Mouse (Mus musculus): ENCODE measurements around the gene 1600002K03Rik.

1600002K03Rik gene

DNA sequence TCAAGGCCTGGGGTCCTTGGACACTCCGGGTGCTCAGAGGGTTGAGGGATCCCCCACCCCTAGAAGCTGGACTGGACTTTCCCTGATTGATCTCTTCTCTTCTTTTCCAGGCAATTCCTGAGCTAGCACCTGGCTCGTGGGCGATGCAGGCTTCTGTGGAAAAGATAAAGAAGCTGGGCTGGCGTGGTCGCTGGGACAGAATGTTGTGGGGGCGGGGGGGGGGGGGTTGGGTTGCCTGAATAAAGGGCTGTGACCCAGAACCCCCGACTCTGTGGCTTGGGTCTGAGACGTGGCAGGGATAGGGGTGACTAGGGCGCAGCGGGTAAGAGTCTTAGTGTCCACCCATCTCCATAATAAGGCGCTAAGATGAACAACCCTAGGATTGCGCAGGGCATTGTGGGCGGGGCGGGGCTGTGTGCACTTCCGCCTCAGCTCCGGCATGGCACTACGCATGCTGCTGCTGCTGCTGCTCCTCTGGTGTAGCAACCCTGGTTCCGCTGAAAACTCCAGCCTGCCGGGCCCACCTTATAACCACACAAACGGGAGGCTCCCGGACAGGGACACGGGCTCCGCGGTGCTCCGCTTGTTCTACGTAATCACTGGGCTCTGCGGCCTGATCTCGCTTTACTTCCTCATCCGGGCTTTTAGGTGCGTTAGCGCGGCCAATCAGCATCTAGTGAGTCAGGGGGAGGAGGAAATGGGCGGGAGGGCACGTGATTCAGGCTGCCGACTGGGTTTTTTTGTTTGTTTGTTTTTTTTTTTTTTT lies at the start of gene 1600002K03Rik:
1600002K03Rik (plus strand) TSS at position 418 of the 766 bp plus-strand sequence.
- DNase-seq (ENCODE audit: low read depth), result peak; percentile 95

GRCm38 (mm10) chr10:80123932-80124562 lies 48.7 kb upstream of the 1600002K03Rik start:
- no peak for DNase-seq (ENCODE audit: low read depth)

- no peak for DNase-seq (ENCODE audit: low read depth)
These were observed 44.8 kb upstream of the 1600002K03Rik start for GRCm38 (mm10) chr10:80127920-80128319.

DNA sequence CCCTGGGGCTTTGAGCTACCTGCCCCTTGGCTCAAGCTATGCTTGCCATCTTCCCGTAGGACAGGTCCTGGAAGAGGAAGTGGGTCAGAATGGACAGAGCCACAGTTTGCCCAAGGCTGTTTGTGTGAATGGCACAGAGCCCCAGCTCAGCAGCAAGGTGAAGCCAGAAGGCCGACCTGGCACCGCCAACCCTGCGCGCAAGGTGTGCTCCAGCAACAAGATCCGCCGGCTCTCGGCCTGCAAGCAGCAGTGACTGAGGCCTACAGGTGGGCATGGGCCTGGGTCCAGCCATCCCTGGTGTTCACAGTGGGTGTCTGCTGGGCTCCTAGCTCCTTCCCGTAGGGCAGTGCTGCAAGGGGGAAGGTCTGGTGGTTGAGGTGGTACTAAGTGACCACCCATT lies 42.9 kb upstream of the 1600002K03Rik start:
- DNase-seq (ENCODE audit: low read depth), result no peak

DNA sequence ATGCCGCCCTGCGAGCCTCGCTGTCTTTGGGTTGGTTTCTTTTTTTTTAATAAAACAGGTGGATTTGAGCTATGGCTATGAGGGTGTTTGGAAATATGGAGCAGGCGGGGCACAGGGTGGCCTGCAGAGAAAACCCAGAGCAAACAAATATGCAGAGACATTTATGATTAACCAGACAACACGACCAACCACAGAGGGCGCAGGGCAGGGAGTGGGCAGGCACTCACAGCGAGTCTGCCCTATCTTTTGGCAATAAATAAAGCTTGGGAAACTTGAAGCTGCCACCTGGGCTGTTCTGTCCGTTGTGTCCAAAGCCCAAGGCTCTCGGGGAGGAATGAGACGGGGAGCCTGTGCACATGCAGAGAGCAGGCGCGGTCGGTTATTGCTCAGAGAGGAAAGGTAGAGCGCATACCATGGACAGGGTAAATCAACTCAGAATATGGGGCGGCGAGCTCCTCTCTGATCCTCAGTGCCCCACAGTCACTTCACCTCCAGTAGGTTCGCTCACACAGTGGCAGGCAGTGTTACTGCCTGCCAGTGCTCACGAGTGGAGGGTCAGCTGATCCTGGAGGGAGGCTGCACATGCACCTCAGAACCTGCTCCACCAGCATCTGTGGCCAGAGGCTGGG lies 42.2 kb upstream of the 1600002K03Rik start:
- DNase-seq (ENCODE audit: low read depth), result no peak

- DNase-seq (ENCODE audit: low read depth), result no peak
These were observed 41.3 kb upstream of the 1600002K03Rik start for GRCm38 (mm10) chr10:80131316-80131951.

GRCm38 (mm10) chr10:80131952-80132350 lies 40.8 kb upstream of the 1600002K03Rik start:
- DNase-seq (ENCODE audit: low read depth), result no peak

GRCm38 (mm10) chr10:80133226-80133849 lies 39.4 kb upstream of the 1600002K03Rik start:
- DNase-seq (ENCODE audit: low read depth), result no peak

- no peak for DNase-seq (ENCODE audit: low read depth)
These were observed 38.3 kb upstream of the 1600002K03Rik start for GRCm38 (mm10) chr10:80134421-80134820.

DNA sequence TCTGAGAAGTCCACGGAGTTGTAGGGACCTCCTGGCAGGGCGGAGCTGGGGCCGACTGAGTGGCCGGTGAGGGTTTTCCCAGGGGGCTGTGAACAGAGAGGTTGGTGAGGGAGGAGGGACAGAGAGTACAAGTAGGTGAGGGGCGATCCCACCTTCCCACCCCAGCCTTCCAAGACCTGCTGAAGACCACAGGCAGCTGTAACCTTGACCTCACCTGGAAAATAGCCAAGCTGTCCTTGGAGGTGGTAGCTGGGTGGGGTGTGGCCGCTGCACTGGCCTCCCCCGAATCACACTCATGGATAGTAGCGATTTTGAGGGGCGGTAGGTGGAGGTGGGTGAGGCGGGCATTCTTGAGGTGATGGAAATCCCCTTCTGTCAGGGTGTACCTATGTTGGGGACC lies 37.6 kb upstream of the 1600002K03Rik start:
- DNase-seq (ENCODE audit: low read depth), result no peak

GRCm38 (mm10) chr10:80135641-80136040 lies 37.1 kb upstream of the 1600002K03Rik start:
- DNase-seq (ENCODE audit: low read depth), result no peak

DNA sequence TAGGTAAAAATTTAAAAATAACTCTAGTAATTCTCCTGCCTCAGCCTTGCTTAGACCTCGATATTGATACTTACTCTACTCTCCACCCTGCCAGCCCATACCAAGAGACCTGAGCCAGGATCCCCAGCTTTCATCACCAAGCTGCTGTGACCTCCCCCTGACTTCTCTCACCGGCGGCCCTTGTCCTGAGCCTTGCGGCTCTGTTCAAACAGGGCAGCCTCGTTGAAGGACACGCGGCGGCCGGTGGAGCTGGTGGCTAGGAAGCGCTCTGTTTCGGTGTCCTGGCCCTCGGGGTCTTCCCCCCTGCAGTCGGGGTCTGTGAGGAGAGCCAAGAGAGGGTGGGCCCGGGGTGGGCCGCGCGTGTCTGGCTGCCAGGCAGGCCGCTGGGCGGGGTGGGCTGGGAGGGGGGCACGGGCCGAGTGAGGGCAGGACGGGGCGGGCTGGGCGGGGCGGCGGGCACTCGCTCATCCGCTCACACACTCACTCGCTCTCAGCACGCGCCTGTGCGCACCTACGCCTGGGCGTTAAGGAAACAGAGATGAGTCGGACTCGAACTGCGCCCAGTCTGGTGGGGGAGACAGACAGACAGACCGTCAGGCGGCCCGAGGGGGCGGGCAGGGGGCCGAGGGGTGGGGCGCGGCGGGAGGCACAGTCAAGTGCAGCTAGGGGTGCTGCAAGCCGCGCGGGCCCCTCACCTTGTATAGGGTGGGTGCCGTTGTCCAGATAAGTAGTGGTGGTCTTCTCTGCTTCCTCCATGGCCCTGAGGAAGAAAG lies 36.4 kb upstream of the 1600002K03Rik start:
- DNase-seq (ENCODE audit: low read depth), result no peak

DNA sequence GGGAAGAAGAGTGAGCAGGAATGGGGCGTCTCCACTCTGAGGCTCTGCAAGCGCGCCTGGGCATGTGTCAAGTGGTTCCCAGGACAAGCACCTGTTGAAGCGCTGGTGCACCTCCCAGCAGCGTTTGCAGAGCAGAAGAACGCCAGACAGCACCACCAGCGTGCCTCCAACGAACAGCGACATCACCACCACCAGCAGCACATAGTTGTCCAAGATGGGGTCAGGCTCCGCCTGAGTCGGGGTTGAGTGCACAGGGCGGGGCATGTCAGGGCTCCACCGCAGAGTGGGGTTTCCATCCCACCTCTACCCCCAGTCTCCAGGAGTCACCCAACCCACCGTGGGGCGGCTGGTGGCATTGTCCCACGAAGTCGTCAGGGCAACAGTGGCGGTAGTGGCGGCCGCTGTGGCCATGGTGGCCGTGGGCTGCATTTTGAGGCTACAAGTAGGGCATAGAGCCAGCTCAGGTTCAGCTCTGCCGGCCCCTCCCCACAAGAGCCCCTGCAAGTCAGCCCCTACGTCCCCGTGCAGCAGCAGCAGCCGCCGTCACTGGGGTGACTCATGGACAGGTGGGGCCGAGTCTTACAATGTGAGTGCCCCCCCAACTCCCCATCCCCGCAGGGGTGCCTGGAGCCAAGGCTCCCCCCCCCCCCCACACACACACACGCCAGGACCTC lies 35.7 kb upstream of the 1600002K03Rik start:
- no peak for DNase-seq (ENCODE audit: low read depth)

DNA sequence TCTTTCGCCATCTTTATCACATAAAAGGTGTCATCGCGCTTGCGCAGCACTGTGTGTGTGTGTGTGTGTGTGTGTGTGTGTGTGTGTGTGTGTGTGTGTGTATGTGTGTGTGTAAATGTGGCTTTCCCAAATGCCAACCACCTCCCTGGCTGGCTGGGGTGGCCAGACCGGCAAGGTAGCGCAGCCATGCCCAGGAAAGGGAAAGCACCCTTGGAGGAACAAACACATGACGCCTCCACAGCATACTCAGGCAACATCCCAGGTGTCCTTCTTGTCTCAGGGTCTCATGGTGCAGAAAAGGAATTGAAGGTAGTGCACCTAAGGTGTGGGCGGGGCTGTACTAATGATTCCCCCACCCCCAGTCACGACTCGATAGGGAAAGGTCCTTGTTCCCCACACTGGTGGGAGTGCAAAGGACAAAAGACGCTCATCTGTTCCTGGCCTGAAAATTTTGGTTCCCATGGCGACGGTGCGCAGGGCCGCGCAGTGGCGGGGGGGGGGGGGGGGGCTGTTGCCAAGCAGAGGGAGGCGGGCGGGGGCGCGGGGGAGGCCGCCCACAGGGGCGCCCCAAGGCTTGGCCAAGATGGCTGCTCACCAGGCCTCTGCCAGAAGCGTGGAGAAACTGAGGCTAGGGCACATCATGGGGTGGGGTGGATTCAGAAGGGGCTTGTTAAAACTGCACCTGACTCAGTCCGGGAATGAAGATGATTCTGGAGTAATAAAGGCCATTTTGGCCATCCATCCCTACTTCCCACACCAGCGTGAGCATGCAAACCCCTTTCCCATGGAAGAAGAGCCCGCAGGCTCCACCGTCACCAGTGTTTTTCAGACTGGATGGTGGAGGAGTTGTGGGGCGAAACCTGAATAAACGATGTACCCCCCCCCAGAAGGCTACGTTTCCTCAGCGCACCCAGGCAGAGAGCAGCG lies 34.9 kb upstream of the 1600002K03Rik start:
- DNase-seq (ENCODE audit: low read depth), result no peak

GRCm38 (mm10) chr10:80138553-80139438 lies 33.9 kb upstream of the 1600002K03Rik start, which contains the start of gene Atp5d:
TSS of gene Atp5d (plus strand) at chr10:80138632.
- DNase-seq (ENCODE audit: low read depth), result no peak

DNA sequence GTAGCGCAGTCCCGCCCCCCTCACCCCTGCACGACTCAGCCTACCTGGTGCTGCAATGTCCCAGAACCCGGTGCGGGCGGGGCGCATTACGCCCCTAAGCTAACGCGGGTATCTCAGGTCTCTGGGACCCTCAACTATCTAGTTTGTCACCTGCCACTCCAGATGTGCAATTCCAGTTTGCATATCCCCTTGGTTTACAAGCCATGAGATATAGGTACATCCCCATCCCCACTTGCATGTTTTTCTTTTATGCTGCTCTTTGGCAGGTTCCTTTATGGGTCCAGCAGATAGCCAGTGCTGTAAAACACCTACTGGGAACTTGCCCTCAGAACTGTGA lies 33.3 kb upstream of the 1600002K03Rik start:
- no peak for DNase-seq (ENCODE audit: low read depth)

DNA sequence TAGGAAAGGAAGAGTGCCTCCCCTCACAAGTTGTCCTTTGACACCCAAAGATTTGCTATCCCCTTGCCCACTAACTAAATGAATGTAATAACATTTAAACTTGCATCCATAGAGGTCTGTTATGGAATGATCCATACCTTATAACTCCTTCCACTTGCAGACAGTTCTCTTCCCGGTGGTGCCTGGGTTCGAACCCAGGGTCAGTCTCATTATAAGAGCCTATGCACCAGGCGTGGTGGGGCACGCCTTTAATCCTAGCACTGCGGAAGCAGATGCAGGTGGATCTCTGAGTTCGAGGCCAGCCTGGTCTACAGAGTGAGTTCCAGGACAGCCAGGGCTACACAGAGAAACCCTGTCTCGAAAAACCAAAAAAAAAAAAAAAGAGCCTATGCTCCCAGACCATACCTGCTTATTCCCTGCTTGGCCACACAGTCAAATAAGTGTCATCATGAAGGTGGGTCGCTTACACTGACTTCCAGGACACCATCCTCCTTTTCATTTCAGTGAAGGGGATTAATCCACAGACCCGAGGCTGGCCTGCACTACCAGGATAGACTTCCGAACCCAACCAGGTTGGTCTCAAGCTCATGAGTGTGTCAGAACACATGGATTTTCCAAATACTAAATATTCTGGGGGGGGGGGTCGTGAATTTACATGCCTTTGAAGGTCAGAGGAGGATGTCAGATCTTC lies 32.6 kb upstream of the 1600002K03Rik start:
- DNase-seq (ENCODE audit: low read depth), result no peak

DNA sequence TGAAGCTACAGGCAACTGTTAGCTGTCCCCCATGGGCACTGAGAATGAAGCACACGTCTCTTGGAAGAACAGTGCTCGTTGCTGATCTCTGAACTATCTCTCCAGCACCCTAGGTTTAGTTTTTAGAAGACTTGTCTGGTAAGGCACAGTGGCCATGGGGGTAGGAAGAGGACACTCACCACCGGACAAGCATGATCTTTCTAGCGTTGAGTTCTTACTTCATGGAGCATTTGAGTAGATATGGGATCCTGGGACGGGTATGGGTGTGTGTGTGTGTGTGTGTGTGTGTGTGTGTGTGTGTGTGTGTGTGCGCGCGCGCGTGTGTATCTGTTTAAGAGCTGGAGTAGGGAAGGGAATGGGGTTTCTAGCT lies 32.1 kb upstream of the 1600002K03Rik start, which contains the start of gene Cbarp:
Cbarp (minus strand) TSS at position 170 of the 370 bp plus-strand sequence.
- DNase-seq (ENCODE audit: low read depth), result no peak
